Mouse (Mus musculus): ENCODE measurements around the gene Gm10300. TPM values are rescaled to one million over a fixed set of nuclear protein-coding genes. Genes with fewer than 3 reads are reported as not detected.

Gene Gm10300
- total RNA-seq, 2 experiments from 2014 or later = 0.22 TPM; not detected in 1

GRCm38 (mm10) chr4:132076480-132077405 lies 2.2 kb downstream of the Gm10300 start:
- peak; percentile 49 to 70 for DNase-seq (ENCODE audit: low spot score in 2 of 2)
- intact Hi-C loops (cut with DNase I) = loop anchor here (5.0 kb wide), 2 partner anchors 39 to 159 kb away; no protein-coding TSS in a partner anchor

GRCm38 (mm10) chr4:132077445-132077844 lies 2.9 kb downstream of the Gm10300 start:
- intact Hi-C loops (cut with DNase I) = loop anchor here (5.0 kb wide), 2 partner anchors 40 to 160 kb away; no protein-coding TSS in a partner anchor
- no peak for DNase-seq (ENCODE audit: low spot score in 2 of 2)

GRCm38 (mm10) chr4:132078296-132078714 lies 3.8 kb downstream of the Gm10300 start:
- DNase-seq (ENCODE audit: low spot score in 2 of 2) = no peak
- intact Hi-C loops (cut with DNase I) = loop anchor here (2.0 to 5.0 kb wide), 3 partner anchors 41 to 218 kb away; no protein-coding TSS in a partner anchor

GRCm38 (mm10) chr4:132079555-132080275 lies 5.2 kb downstream of the Gm10300 start:
- peak; percentile 53 to 67 for DNase-seq (ENCODE audit: low spot score in 2 of 2)
- intact Hi-C loops (cut with DNase I) = loop anchor here (1.0 to 5.0 kb wide), 4 partner anchors 42 to 219 kb away; no protein-coding TSS in a partner anchor

GRCm38 (mm10) chr4:132080492-132080983 lies 6.0 kb downstream of the Gm10300 start:
- intact Hi-C loops (cut with DNase I) = no loop called here
- DNase-seq (ENCODE audit: low spot score in 2 of 2) = no peak

- intact Hi-C loops (cut with DNase I) = no loop called here
- no peak for DNase-seq (ENCODE audit: low spot score in 2 of 2)
These were observed 10.6 kb downstream of the Gm10300 start for GRCm38 (mm10) chr4:132085114-132085513.

GRCm38 (mm10) chr4:132088921-132089320 lies 14.4 kb downstream of the Gm10300 start:
- peak in 1 of 2 experiments; percentile 46 for DNase-seq (ENCODE audit: low spot score in 2 of 2)
- intact Hi-C loops (cut with DNase I) = loop anchor here (2.0 kb wide), 1 partner anchor 90 kb away; no protein-coding TSS in a partner anchor

GRCm38 (mm10) chr4:132093136-132093535 lies 18.6 kb downstream of the Gm10300 start:
- intact Hi-C loops (cut with DNase I) = no loop called here
- DNase-seq (ENCODE audit: low spot score in 2 of 2) = no peak

- intact Hi-C loops (cut with DNase I) = no loop called here
- DNase-seq (ENCODE audit: low spot score in 2 of 2) = no peak
These were observed 19.4 kb downstream of the Gm10300 start for GRCm38 (mm10) chr4:132093928-132094327.

GRCm38 (mm10) chr4:132095043-132095442 lies 20.5 kb downstream of the Gm10300 start:
- intact Hi-C loops (cut with DNase I) = no loop called here
- no peak for DNase-seq (ENCODE audit: low spot score in 2 of 2)

GRCm38 (mm10) chr4:132099548-132099947 lies 25.1 kb downstream of the Gm10300 start:
- intact Hi-C loops (cut with DNase I) = no loop called here
- no peak for DNase-seq (ENCODE audit: low spot score in 2 of 2)

GRCm38 (mm10) chr4:132101152-132101551 lies 26.7 kb downstream of the Gm10300 start:
- intact Hi-C loops (cut with DNase I) = no loop called here
- no peak for DNase-seq (ENCODE audit: low spot score in 2 of 2)

- DNase-seq (ENCODE audit: low spot score in 2 of 2) = no peak
- intact Hi-C loops (cut with DNase I) = no loop called here
These were observed 33.7 kb downstream of the Gm10300 start for GRCm38 (mm10) chr4:132108221-132108620.

- no peak for DNase-seq (ENCODE audit: low spot score in 2 of 2)
- intact Hi-C loops (cut with DNase I) = no loop called here
These were observed 36.7 kb downstream of the Gm10300 start for GRCm38 (mm10) chr4:132111227-132111626.

- no peak for DNase-seq (ENCODE audit: low spot score in 2 of 2)
- intact Hi-C loops (cut with DNase I) = no loop called here
These were observed 39.1 kb downstream of the Gm10300 start for GRCm38 (mm10) chr4:132113411-132114095.

- intact Hi-C loops (cut with DNase I) = no loop called here
- DNase-seq (ENCODE audit: low spot score in 2 of 2) = no peak
These were observed 41.8 kb downstream of the Gm10300 start for GRCm38 (mm10) chr4:132116315-132116714.

- peak; percentile 13 to 34 for DNase-seq (ENCODE audit: low spot score in 2 of 2)
- intact Hi-C loops (cut with DNase I) = no loop called here
These were observed 45.1 kb downstream of the Gm10300 start for GRCm38 (mm10) chr4:132119566-132119965.

- DNase-seq (ENCODE audit: low spot score in 2 of 2) = no peak
- intact Hi-C loops (cut with DNase I) = no loop called here
These were observed 47.2 kb downstream of the Gm10300 start for GRCm38 (mm10) chr4:132121674-132122073.

GRCm38 (mm10) chr4:132123166-132123565 lies 48.7 kb downstream of the Gm10300 start:
- no peak for DNase-seq (ENCODE audit: low spot score in 2 of 2)
- intact Hi-C loops (cut with DNase I) = no loop called here

All from left cerebral cortex, postnatal 36 days (tissue).